Mouse (Mus musculus) brain, embryonic 14.5 days (tissue): ENCODE data around the gene Ackr2. TPM values are rescaled to one million over a fixed set of nuclear protein-coding genes. Genes with fewer than 3 reads are reported as not detected.

Source experiments
- DNase-seq: peaks from one replicate; pipeline ENCODE4 v3.0.0-alpha.2; 2011; ENCODE audit warnings: low read depth
- CTCF ChIP-seq: fragments of 200-500 bp; IDR thresholded peaks from 2 replicates; pipeline ENCODE4 v1.5.1; 2012; ENCODE audit warnings: inconsistent platforms, mild to moderate bottlenecking, moderate library complexity, borderline replicate concordance; ENCODE audit not compliant: insufficient read depth, insufficient read length; ENCODE audit errors: extremely low read depth
- POLR2A ChIP-seq: fragments of 200-500 bp; IDR thresholded peaks from 2 replicates; pipeline ENCODE4 v1.6.1; 2012; ENCODE audit warnings: mild to moderate bottlenecking, inconsistent platforms, borderline replicate concordance; ENCODE audit not compliant: poor library complexity, insufficient read depth, insufficient read length, severe bottlenecking; ENCODE audit errors: extremely low read depth
- polyA plus RNA-seq: library from polyadenylated mRNA; depleted of rRNA; stranded (reverse); fragments of >200 nt; gene quantifications from 2 replicates; pipeline ENCODE4 v1.2.3, GENCODE M21; 2012

Gene Ackr2
- polyA plus RNA-seq, 1 experiment, result 2.1 TPM

- TF ChIP-seq POLR2A (no peak), CTCF (no peak)
- DNase-seq, result no peak
Measured at GRCm38 (mm10) chr9:121869432-121869831, 28.7 kb upstream of the Ackr2 start.

- DNase-seq, result peak; percentile 65
- TF ChIP-seq CTCF, result no peak
- TF ChIP-seq POLR2A, result no peak
Measured at GRCm38 (mm10) chr9:121869973-121870515, 28.1 kb upstream of the Ackr2 start.

- no peak for TF ChIP-seq CTCF
- no peak for TF ChIP-seq POLR2A
Measured at GRCm38 (mm10) chr9:121872062-121872683, 26.0 kb upstream of the Ackr2 start.

GRCm38 (mm10) chr9:121873578-121873977 is 24.6 kb upstream of the Ackr2 start:
- DNase-seq, result no peak
- TF ChIP-seq POLR2A (no peak), CTCF (no peak)

More at GRCm38 (mm10) chr9:121872062-121872683, 26.0 kb upstream of the Ackr2 start:
- DNase-seq, result no peak

GRCm38 (mm10) chr9:121877052-121877740 is 21.0 kb upstream of the Ackr2 start:
- peak; percentile 78 for TF ChIP-seq CTCF
- TF ChIP-seq POLR2A, result no peak
- peak; percentile 78 for DNase-seq

- TF ChIP-seq CTCF (peak; percentile 71), POLR2A (no peak)
- peak; percentile 78 for DNase-seq
Measured at GRCm38 (mm10) chr9:121880840-121881239, 17.3 kb upstream of the Ackr2 start.

- TF ChIP-seq POLR2A (no peak), CTCF (no peak)
- no peak for DNase-seq
Measured at GRCm38 (mm10) chr9:121881301-121881700, 16.9 kb upstream of the Ackr2 start.

DNA sequence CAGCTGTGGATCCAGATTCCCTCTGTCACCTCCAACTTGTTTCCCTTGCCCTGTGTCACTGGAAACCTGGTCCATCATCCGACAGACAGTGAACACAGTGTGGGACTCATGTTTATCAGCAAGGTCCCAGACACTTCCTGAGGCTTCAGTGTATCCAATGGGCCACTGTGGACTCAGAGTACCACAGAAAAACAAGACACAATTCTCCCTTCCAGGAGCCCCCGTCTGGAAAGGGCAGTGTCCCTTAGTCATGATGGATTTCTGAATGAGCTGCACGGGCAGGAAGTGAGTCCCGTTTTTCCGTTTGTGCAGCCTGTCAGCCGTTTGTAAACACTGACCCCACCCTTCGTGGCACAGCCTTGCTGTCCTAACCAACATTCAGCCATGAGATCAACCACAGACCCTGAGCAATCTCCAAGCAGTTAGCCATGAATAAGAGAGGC is 16.1 kb upstream of the Ackr2 start:
- TF ChIP-seq CTCF (no peak), POLR2A (no peak)
- no peak for DNase-seq

DNA sequence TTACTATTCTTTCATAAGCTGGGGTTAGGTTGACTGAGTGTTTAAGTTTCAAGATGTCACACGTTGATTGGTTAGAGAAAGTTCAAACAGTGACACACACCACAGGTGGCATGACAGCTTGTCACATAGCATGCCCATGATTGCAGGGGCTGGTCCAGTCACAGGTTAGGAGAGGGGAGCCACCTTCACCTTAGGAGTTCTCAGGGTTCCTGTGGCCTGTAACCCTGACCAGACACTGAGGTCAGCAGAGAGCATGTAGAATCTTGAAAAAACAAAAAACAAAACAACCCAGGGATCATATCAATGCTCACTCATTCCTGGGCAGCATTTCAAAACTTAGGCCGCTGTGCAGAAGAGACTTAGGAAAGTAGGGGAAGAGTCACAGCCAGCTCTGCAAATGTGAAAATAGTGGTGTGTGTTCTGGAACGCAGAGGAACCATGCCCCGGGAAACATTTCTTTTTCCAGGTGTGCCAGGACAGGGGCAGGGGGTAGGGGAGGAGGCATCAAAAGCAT is 8.2 kb upstream of the Ackr2 start:
- DNase-seq, result no peak
- no peak for TF ChIP-seq CTCF
- no peak for TF ChIP-seq POLR2A

DNA sequence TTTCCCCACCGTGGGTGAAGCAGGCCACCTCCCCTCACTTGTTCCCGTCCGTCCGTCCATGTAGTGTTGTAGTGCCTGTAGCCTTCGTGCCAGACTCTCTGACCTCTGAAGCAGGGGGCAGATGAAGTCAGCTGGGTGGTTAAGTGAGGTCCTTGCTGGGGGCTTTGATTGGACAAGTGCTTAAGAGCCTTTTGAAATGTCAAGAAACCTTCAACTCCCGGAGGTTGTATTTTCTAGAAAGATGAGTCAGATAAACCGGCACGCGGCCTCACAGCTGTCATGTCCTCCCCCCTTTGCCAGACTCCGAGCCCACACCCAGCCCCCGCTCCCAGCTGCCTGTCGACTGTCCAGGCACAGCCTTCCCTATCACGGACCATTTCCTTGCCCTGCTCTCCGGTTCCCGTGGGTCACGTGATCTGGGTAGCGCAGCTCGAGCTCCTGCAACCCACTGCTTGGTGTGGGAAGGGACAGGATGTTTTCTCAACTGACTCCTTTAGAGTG is 7.7 kb upstream of the Ackr2 start:
- no peak for TF ChIP-seq CTCF
- DNase-seq, result peak; percentile 18

DNA sequence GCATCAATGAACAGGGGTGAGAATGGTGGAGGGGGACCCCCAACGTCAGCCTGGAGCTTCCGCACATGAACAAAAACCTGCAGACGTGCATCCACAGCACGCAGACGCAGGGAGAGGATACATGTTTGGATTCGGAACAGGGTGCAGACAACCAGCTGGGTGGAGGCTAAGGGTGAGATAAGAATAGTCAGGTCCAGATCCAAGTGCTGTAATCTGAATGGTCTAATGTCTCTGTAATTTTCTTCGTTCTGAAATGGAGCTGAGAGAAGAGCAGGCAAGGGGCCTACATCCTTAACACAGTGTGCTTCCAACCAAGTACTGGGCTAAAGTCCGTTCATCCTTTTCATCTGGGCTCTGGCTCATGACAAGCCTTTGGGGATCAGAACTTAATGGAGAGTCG is 6.9 kb upstream of the Ackr2 start:
- no peak for TF ChIP-seq CTCF
- TF ChIP-seq POLR2A, result no peak
- no peak for DNase-seq

DNA sequence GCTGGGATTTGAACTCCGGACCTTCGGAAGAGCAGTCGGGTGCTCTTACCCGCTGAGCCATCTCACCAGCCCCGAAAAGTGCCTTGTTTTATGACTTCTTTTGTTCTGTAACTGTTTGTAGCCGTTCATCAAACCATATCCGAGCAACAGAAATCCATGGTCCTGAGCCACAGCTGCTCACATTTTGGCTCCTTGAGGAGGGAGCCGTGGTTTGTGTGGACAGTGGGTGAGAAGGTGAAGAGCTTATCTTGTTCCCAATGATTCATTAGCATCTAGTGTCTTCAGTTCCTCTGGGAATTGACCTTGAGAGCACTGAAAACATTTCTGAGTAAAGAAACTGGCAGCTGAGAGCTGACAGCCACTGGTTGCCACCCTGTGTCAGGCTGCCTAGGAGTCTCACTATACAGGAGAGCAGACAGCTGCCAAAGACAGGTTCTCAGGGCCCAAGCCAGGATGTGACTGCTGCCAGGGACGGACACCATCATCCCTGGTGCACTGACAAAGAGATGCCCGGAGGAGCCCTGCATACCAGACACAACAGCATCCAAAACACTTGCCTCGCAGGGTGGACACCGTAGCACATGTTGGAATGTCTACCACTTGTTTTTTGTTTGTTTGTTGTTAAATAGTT is 6.0 kb upstream of the Ackr2 start:
- TF ChIP-seq CTCF, result no peak
- no peak for TF ChIP-seq POLR2A
- no peak for DNase-seq

DNA sequence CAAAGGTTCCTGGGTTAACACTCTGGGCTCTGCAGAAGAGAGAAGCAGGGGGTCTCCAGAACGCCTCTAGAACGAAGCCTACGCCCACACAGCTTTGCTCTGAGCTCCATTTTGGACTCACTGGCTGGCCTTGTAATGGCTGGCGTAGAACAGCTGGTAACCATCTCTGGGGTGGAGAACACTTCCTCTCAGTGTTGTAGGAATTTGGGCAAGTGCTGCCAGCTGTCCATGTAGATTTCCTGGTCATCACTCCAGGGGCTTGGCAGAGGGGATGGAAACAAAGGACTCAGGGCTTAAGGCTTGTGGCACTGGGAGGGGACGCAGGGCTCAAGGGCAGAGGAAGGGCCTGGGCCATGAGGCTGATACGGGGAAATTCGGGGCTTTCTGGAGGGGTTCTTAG is 3.7 kb upstream of the Ackr2 start:
- TF ChIP-seq CTCF (no peak), POLR2A (no peak)

DNA sequence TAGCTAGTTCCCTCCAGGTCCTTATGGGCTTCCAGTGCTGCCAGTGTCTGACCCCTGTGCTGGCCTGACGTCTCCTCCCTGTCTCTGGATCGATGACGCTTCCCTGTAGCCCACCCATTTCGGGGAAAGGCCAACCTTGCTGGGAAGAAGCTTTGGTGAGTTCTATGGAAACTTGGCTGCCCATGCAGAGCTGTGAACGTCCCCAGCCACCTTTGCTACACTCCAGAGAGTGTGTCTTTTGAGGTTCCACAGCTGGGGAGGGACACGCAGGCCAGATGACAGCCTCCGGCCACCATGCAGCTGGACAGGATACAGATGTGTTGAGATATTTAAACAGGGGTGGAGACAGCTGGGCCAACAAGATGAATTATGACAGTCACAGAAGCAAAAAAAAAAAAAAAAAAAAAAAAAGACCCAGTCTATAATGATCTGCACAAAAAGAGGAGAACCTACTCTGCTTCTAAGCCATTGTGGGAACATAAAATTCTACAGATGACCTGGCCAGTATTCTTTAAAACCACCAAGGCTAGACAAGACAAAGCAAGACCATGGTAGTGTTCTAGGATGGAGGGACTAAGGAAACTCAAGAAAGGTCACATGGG is 2.7 kb upstream of the Ackr2 start:
- TF ChIP-seq CTCF, result no peak
- DNase-seq, result no peak

More for the DNA sequence above, 3.7 kb upstream of the Ackr2 start:
- DNase-seq, result no peak
